Mouse (Mus musculus): ENCODE measurements at regions not wholly inside any gene's neighbourhood (a gene's known extent, or its start where the extent isn't known, plus 50 kb on each side); places are given as distances from the start of the nearest gene placed in this dataset.

DNA sequence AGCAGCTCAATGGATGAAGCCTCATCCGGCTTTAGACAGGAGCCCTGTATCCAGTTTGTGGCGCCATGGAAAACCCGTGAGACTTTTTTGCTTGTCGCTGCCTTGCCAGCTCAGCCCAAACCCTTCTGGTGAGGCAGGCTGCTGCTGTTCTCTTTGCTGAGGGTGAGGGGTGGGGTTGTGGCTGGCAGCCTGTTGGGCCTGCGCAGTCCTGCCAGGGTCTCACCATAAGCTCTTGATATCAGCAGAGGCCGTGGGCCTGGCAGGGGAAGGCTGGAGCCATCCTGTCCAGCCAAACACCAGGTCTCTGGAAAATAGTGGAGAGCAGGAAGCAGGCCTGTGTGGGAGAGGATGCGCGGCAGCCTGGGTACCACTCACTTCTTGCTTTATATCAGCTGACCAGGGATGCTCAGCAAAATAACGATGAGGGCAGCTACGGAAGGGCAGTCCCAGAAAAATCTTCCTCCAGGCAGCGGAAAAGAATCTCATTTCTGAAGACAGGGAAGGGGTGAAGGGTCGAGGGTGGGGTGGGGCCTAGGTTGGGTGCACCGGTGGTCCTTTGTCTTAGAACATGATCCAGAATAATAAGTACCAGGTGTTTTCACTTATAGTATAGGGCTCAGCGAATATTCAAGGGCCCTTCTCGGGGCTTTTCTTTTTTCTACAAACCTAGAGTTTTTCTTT lies 73.4 kb upstream of the Medag start:
- DNase-seq (ENCODE audit: low read depth): no peak

DNA sequence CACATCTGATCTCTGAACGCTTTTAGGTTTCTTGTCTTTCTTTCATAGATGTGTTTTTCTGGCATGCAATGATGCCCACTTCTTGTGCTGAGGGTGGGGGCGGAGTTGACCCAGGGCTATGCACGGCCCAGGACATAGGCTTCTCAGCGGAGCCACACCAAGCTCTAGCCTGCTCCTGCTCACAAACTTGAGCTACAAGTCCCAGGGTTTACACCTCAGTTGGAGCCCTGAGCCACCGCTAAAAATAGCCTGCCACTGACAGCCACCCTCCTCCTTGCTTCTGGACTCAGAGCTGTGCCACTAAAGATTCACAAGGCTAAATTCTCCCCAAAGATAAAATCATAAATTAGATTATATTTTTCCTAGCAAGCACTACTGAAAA lies 72.9 kb upstream of the Medag start:
- DNase-seq (ENCODE audit: low read depth): no peak

DNA sequence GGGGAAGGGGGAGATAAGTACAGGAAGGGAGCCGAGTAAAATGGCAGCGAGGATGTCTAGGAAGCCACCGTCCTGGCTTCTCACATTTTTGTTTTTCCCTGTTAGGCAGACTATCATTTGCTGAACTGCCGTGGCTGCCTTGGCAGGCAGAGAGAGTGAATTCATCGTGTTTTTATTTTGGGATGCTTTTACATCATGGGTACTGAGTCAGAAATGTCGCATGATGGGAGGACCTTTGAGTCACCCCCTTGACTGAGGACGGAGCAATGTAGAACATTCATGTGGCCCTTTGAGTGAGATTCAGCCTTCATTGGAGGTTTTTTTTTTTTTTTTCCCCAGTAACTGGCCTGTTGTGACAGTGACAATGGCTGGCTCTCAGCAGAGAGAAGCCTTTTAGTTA lies 71.2 kb upstream of the Medag start:
- DNase-seq (ENCODE audit: low read depth): no peak

DNA sequence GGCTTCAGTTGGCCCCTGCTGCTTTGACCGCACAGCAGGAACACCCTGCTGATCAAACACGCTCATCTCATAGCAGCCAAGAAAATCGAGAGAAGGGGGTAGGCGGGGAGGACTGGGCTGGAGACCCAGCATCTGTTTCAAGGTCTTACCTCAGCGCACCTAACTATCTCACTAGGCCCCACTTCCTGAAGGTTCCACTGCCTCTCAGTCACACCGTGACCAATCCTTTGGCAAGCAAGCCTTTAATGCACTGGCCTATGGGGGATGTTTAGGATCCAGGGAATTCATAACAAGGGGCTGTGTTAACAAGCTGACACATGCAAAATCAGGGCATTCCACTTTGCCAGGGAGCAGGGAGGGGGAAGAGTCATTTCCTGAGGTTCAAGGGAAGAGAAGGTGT lies 70.1 kb upstream of the Medag start:
- no peak for DNase-seq (ENCODE audit: low read depth)

DNA sequence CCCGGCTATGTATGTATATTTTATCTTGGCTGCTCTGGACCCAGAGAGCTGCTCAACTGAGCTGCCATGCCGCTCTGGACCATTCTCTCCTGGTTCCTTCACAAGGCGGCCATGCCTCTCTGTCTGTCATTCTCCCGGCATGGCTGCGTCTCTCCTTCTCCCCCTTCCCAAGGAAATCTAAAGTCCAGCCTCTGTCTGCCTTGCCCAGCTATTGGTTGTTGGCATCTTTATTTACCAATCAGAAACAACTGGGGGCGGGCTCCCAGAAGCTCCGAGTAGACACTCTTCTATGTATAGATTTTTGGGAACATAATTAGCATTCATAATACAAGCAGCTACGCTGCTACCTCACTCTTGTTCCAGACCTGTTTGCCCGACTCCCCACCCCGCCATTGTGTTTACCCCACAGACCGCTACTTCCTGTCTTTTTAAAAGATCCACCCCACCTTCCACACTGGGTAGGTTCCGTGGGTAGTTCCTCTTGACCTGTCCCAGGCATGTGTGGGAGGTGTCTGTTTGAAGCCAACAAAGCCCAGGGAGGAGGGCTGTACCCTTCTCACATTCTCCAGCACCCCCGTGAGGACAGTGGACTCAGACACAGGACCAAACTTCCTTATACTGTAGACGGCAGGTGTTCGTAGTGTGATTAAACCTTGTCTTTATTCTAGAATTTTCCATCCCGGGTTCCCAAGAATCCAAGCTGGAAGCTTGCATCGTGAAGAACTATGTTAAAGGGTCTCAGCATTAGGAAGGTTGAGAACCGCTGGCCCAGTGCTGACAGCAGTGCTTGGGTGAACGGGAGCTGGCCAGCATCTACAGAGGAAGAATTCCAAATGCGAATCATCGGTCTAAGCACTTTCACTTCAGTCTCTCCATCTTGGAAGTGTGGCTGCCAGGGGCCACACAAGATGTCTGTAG lies 67.7 kb upstream of the Medag start:
- DNase-seq (ENCODE audit: low read depth): no peak

DNA sequence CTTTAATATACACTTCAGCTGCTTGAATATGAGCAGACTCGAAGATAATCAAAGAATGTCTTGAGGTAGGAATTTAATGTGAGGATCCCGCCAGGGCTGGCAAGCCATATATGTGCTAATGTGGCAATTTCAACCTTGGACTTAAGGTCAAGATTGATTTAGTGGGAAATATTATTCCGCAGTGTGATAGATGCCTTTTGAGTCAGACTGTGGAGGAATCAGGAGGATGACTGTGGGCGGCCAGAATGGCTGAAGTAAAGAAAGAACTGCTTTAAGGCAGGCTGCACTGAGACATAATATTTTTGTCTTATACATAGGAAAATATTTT lies 67.1 kb upstream of the Medag start:
- DNase-seq (ENCODE audit: low read depth): no peak

DNA sequence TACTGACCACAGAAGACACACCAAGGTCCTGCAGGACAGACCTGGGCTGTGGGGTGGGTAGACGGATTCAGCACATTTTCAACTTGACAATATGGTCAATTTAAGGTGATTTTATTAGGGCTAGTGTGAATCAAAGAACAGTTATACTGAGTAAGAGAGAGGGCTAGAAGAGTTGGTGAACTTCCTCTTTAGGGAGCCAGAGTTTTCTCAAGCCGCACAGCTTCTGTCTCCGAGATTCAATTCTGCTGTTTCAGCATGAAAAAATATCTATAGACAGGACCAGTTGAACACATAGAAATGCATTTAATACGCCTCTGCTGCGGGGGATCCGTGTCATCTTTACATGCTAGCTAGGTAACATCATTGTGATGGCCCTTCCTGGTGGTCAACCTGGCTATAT lies 66.4 kb upstream of the Medag start:
- no peak for DNase-seq (ENCODE audit: low read depth)

DNA sequence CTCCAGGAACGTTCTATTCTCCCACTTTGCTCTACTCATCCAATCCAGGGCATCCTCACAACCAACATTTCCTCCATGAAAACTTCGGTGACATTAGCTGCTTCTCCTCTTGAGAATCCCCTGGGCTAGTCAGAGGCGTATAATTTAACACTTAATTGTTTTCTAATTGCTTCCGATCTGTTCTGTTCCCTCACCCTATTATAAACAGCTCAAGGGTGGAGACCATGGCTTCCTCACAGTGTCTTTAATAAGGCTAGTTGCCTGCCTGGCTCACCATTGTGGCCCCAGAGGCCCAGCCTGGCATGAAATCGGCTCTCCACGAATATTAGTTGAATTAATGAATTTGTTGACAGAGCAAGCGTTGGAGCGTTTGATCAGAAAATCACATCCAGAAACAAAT lies 61.9 kb upstream of the Medag start:
- DNase-seq (ENCODE audit: low read depth): no peak

DNA sequence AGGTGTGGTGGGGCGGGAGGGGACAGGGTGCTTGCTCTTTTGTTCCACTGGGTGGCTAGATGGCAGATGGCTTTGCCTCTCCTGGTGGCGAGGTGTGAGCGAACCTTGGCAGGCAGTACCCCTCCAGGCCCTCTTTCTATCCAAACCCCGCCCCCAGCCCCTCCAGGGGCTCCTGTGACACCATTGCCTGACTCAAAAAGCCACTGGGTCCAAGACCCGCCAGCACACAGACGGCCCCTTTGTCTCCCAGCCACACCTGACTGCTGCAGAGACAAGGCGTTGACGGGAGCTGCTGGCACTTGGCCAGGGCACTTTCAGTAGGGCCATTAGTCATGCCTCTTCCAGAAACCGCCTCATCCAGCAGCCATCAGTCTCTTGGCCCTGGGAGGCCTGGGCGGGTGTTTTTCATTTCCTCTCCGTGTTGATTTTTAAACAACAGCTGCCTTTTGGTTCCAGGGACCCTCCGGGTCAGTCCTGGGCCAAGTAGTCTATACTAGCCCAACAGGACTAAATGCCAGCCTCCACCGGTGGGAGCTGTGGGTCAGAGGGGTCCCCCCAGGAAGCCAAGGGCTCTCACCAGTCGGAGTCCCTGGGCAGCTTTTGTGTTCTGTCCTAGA lies 58.4 kb upstream of the Medag start:
- peak; percentile 83 for DNase-seq (ENCODE audit: low read depth)

DNA sequence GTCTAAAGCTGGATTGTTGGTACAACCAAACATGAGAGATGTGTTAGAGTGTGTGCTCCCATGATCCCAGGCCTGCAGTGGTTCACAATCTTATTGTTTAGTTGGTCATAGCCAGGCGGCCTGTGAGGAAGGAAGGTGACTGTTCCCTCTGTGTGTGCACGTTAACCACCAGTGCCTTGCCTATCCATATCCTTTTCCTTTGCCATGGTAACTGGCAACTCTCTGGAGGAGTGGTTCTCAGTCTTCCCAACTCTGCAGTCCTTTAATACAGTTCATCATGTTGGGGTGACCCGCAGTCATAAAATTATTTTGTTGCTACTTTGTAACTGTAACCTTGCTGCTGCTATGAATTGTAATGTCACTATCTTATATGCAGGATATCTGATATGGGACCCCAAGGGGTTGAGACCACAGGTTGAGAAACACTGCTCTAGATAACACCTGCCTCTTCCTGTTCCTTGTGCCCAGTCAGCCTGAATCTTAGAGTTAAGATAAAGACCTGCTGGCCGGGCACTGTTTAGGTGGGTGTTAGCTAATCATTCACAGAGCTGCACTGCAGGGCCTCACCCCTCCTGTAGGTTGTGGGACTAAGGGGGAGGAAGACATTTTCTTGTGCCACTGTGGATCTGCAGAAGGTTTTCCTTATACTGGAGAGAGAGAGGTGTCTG lies 57.0 kb upstream of the Medag start:
- peak; percentile 85 for DNase-seq (ENCODE audit: low read depth)

DNA sequence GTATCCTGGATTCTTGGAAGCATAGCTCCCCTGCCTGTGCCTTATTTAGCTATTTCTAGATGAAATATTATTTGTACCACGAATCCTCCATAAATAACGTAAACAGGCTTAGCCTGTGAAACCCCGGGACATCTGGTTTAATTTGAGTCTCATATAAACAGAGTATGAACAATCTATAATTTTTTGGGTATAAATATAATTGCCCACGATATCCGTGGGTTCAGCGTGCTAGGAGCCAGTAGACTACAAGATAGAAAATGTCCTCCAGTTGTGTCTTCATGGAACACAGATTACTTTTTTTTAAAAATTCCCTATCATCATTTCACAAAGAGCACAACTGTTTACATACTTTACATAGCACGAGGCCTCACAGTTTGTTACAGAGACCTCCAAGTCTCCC lies 56.4 kb upstream of the Medag start:
- no peak for DNase-seq (ENCODE audit: low read depth)

DNA sequence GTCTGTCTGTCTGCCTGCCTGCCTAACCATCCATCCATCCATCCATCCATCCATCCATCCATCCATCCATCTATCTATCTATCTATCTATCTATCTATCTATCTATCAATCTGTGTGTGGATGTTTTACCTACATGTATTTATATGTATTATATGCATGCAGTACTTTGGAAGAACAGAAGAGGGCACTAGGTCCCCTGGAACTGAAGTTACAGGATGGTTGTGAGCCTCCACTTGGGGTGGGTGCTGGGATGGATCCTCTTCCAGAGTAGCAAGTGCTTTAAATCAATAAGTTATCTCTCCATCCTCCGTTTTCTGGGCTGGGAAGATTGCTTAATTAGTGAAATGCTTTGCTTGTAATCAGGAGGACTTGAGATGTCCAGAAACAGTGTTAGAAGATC lies 54.6 kb upstream of the Medag start:
- peak; percentile 40 for DNase-seq (ENCODE audit: low read depth)
